20 mouse cellular contexts compared by ENCODE assay signal in the genomic region with DNA sequence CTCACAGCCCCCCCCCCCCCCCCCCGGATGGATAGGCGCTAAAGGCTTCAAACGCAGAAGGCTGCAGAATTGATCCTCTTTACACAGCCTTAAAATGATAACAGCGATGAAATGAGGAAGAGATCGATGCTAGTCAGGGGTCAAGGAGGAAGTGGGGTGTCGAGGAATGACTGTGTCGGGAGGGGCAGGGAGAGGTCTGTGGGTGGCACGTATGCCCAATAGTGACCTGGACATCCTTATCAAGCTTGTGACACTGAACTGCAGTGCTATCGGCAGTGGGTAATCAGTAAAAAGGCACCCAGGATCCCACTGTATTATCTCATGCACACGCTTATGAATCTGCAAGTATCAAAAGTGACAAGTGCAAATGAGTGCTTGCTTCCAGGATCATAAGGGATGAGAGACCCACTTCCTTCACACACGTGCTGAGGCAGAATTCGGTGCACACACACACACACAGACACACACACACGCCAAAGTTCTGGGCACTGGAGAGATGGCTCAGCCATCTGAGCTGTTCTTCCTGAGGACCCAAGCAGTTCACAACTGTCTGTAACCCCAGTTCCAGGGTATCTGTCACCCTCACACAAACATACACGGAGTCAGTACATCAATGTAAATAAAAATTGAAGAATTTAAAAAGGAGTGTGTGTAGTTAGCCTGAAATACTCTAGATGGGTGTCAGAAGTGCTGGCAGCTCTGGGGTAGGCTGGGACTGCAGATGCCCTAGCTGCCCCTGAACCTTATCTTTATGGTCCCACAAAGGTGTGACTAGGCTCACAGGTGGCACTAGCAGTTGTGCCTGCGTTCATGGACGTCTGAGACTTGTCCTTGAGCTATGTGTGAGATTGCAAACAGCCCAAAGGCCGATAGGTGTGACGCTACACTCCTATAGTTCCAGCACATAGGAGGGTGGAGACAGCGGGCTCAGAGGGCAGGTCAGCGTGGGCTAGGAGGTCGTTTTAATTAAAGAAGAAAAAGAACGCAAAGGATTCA. TPM values are rescaled to one million over a fixed set of nuclear protein-coding genes. Genes with fewer than 3 reads are reported as not detected.
A peak's percentile ranks its signal among the peaks of the same experiment; 100 is the strongest.
DNase-seq lines count a peak whose midpoint lies in the region; ATAC-seq and TF ChIP-seq lines count a peak whose summit lies in the region.
"Had no signal": no experiment of that assay in that cellular context is flagged by ENCODE, and none has a peak within 500 bp of the region (broad histone marks: within the 10 kb centered on the region; RNA-seq: fewer than 3 reads in every experiment).

No protein-coding gene starts in this region.

- no peak overlapping the region for H3K9ac ChIP-seq in liver, embryonic 15.5 days
- H3K9ac ChIP-seq: hindbrain, embryonic 15.5 days; kidney, embryonic 15.5 days; neural tube, embryonic 13.5 days had no signal

- no peak for TF ChIP-seq POLR2A in small intestine, adult 2 months (IDR thresholded peaks at IDR 0.05; ENCODE audit: low read depth, low read length)

- peak; percentile 0 for DNase-seq in heart, postnatal 4 days
- no peak for DNase-seq in heart, embryonic 10.5 days (ENCODE audit: low spot score)
- no peak for DNase-seq in lung, postnatal 25 days (ENCODE audit: low spot score)
- no peak for DNase-seq in layer of hippocampus, adult 9-11 months
- no peak for DNase-seq in urinary bladder, postnatal 10 days (ENCODE audit: low spot score)
- DNase-seq: adrenal gland, adult 8-10 months; cerebellum, adult 2 months; heart, adult 2 months; lung, postnatal 4 days; right cerebral cortex, postnatal 25 days; thymus, postnatal 36 days had no signal

- H3K4me1 ChIP-seq in heart, embryonic 10.5 days: peaks cover 8% of the 10 kb centered on the region
- H3K4me1 ChIP-seq in liver, embryonic 15.5 days (replicated peaks): peaks cover 38% of the 10 kb centered on the region
- H3K4me1 ChIP-seq in small intestine, adult 2 months (ENCODE audit: control insufficient read depth, insufficient read depth, insufficient read length, low read length): peaks cover 49% of the 10 kb centered on the region
- H3K4me1 ChIP-seq: hindbrain, embryonic 15.5 days; neural tube, embryonic 13.5 days had no signal

- ATAC-seq in granulocyte monocyte progenitor cell, adult 5-6 weeks (replicated peaks; ENCODE audit: poor library complexity, severe bottlenecking): peak; percentile 51
- ATAC-seq in liver, embryonic 15.5 days (ENCODE audit: insufficient read depth): 0 out of 2 replicates have a peak, but pooled peaks have one; percentile 40
- ATAC-seq: forebrain, embryonic 14.5 days; midbrain, embryonic 16.5 days had no signal

- WGBS in heart, embryonic 10.5 days: 66% methylated on average over 22 of the region's 22 CpGs
- 30% methylated on average over 22 of the region's 22 CpGs for WGBS in liver, embryonic 15.5 days (ENCODE audit: insufficient replicate concordance)
- 24% methylated on average over 22 of the region's 22 CpGs for WGBS in small intestine, adult 2 months

- peak overlapping the region; percentile 5; the same call in 1 of the 2 replicates for H3K4me2 ChIP-seq in liver, embryonic 15.5 days
- H3K4me2 ChIP-seq: hindbrain, embryonic 15.5 days; kidney, embryonic 15.5 days; neural tube, embryonic 13.5 days had no signal

- TF ChIP-seq CTCF in small intestine, adult 2 months (IDR thresholded peaks at IDR 0.05; ENCODE audit: extremely low read depth, insufficient read length, insufficient replicate concordance, low read depth, low read length): no peak

- no peak overlapping the region for H3K27ac ChIP-seq in heart, embryonic 10.5 days
- no peak overlapping the region for H3K27ac ChIP-seq in liver, embryonic 15.5 days (replicated peaks)
- H3K27ac ChIP-seq in small intestine, adult 2 months (ENCODE audit: insufficient read depth, low read depth, low read length): peak overlapping the region; percentile 95
- H3K27ac ChIP-seq: heart, adult 2 months; hindbrain, embryonic 15.5 days; kidney, embryonic 15.5 days; layer of hippocampus, adult 2 months; neural tube, embryonic 13.5 days had no signal

- no peak overlapping the region for H3K4me3 ChIP-seq in heart, embryonic 10.5 days
- no peak overlapping the region for H3K4me3 ChIP-seq in liver, embryonic 15.5 days (replicated peaks)
- H3K4me3 ChIP-seq in small intestine, adult 2 months (ENCODE audit: low read depth, low read length): no peak overlapping the region
- H3K4me3 ChIP-seq: heart, adult 2 months; hindbrain, embryonic 15.5 days; kidney, embryonic 15.5 days; layer of hippocampus, adult 2 months; neural tube, embryonic 13.5 days had no signal

- H3K9me3 ChIP-seq in heart, embryonic 10.5 days: no peaks in the 10 kb centered on the region
- H3K9me3 ChIP-seq in liver, embryonic 15.5 days (replicated peaks): no peaks in the 10 kb centered on the region
- H3K9me3 ChIP-seq: hindbrain, embryonic 15.5 days; kidney, embryonic 15.5 days; neural tube, embryonic 13.5 days had no signal

- H3K36me3 ChIP-seq in heart, embryonic 10.5 days: no peaks in the 10 kb centered on the region
- no peaks in the 10 kb centered on the region for H3K36me3 ChIP-seq in liver, embryonic 15.5 days (replicated peaks)
- peaks cover 27% of the 10 kb centered on the region for H3K36me3 ChIP-seq in small intestine, adult 2 months (ENCODE audit: control insufficient read depth, insufficient read depth, low read length)
- H3K36me3 ChIP-seq: kidney, embryonic 15.5 days; neural tube, embryonic 13.5 days had no signal

- H3K27me3 ChIP-seq in heart, embryonic 10.5 days (ENCODE audit: insufficient read depth, poor library complexity, severe bottlenecking): 0 out of 2 replicates have a peak, but pooled peaks cover 5% of the 10 kb centered on the region
- H3K27me3 ChIP-seq in liver, embryonic 15.5 days: no peaks in the 10 kb centered on the region; the same call in 1 of the 2 replicates
- H3K27me3 ChIP-seq in small intestine, adult 2 months (ENCODE audit: control insufficient read depth, insufficient read depth, low read length): no peaks in the 10 kb centered on the region
- H3K27me3 ChIP-seq: hindbrain, embryonic 15.5 days; kidney, embryonic 15.5 days; neural tube, embryonic 13.5 days had no signal

RNA-seq across cellular contexts. Expression of gene Trim14, which starts 23.0 kb away (rescaled TPM):
- total RNA-seq in heart, postnatal 4 days (2021): 1 to 10 TPM in 1 of 2 experiments, under 1 TPM in 1; 0.76 to 1.3 TPM
- polyA plus RNA-seq in heart, embryonic 10.5 days (2016; fragmentation: Nextera tagmentation; extraction: Ambion mirVana): 0.86 and 2.4 TPM in 2 replicates
- 21.1 and 34.2 TPM in 2 replicates for total RNA-seq in granulocyte monocyte progenitor cell, adult 5-6 weeks (2014; fragmentation: Nextera tagmentation)
- total RNA-seq in granulocyte monocyte progenitor cell, adult 5-6 weeks (2017): 15.6 and 16.3 TPM in 2 replicates
- 7.4 and 9.3 TPM in 2 replicates for polyA plus RNA-seq in liver, embryonic 15.5 days (2015; fragmentation: Nextera tagmentation; extraction: Ambion mirVana)
- 24.9 and 58.2 TPM in 2 replicates for polyA plus RNA-seq in small intestine, adult 2 months (2012; rRNA removed)

RNA-seq across cellular contexts. Expression of gene Coro2a, which starts 43.0 kb away (rescaled TPM):
- total RNA-seq in heart, postnatal 4 days (2021): under 1 TPM; 0.25 to 0.48 TPM
- 0.89 and 1.4 TPM in 2 replicates for polyA plus RNA-seq in heart, embryonic 10.5 days (2016; fragmentation: Nextera tagmentation; extraction: Ambion mirVana)
- total RNA-seq in granulocyte monocyte progenitor cell, adult 5-6 weeks (2014; fragmentation: Nextera tagmentation): 73.0 and 78.4 TPM in 2 replicates
- 22.0 and 28.4 TPM in 2 replicates for total RNA-seq in granulocyte monocyte progenitor cell, adult 5-6 weeks (2017)
- polyA plus RNA-seq in liver, embryonic 15.5 days (2015; fragmentation: Nextera tagmentation; extraction: Ambion mirVana): 2.9 and 3.2 TPM in 2 replicates
- 104 and 312 TPM in 2 replicates for polyA plus RNA-seq in small intestine, adult 2 months (2012; rRNA removed)

Comparison
In these comparisons a context has a peak if more than half of its experiments do, and no peak if none do; other contexts are left out.
1. RNA of gene Coro2a, which starts 43.0 kb away (polyA plus RNA-seq): 104 to 312 TPM in small intestine, adult 2 months; 2.9 to 3.2 TPM in liver, embryonic 15.5 days and 0.89 to 1.4 TPM in heart, embryonic 10.5 days; every median in the first group is over 10 times any median in the second.